Mouse (Mus musculus): Measurements from ENCODE around the gene Olfr190. TPM values are rescaled to one million over a fixed set of nuclear protein-coding genes. Genes with fewer than 3 reads are reported as not detected.
"Not testable (repeated sequence)": the region's sequence is repeated elsewhere in the genome, so short reads cannot be mapped to it uniquely, and the experiment has no call there.

Olfr190 gene
- not detected for total RNA-seq (2021)

GRCm38 (mm10) chr16:59077905-59078304, at the start of gene Olfr190:
TSS of gene Olfr190 (minus strand) at chr16:59078005.
- DNase-seq = no peak

DNA sequence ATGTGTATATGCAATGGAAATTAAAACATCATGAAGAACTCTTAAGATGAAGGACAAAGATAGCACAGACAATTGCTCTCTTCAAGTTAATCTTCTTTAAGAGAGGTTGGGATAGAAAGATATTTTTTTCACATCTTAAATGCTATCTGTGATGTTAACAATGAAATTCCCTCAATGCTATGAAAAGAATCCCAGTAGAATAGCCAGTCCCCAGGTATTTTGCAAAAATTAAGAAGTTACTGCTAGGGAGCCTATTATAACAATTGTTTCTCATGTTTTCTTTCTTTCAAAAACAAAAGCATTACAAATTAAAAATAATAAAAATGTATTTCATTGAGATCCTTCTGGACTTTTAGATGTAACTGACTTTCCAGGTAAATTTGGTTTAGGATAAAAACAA, 43.2 kb upstream of the Olfr190 start, which contains the start of gene Olfr194:
Olfr194 (minus strand) TSS at position 101 of the 400 bp plus-strand sequence.
- DNase-seq = no peak

DNA sequence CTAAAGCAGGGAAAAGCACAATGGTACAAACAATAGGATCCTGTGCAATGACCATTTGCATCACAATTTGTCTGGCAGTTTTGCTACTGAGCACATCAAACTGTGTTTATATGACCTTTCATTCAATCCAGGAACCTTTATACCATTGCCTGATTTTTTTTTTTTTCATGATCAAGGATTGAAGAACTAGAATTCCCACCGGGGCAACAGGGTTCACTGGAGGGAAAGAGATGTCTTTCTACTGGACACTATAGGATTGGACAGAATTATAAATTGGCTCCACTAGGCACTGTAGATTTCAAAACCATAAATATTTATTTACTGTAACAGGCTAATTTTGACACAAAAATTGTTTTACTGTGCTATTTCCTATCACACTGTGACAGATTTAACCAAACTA, 34.0 kb upstream of the Olfr190 start, which contains the start of gene Olfr193:
Olfr193 (minus strand) TSS at position 101 of the 400 bp plus-strand sequence.
- DNase-seq = no peak

DNA sequence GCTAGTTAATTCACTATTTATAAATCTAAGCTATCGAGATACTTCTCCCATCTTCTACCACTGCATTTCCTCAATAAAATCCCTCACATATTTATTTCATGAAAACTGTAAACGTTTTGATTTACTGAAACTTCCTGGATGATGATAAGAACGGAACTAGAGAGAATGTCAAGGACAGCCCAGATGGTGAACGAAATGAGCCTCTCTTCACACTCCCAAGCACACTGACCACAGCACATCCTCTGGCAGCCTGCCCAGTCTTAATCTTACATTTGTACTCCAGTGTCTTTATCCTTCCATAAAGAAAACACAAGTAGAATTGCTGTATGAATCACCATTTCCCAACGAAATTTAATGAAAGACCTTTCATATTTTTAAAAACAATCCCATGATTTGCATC, 30.7 kb upstream of the Olfr190 start:
- DNase-seq = not testable (repeated sequence)

GRCm38 (mm10) chr16:59105312-59105711, 27.5 kb upstream of the Olfr190 start:
- DNase-seq = no peak

DNA sequence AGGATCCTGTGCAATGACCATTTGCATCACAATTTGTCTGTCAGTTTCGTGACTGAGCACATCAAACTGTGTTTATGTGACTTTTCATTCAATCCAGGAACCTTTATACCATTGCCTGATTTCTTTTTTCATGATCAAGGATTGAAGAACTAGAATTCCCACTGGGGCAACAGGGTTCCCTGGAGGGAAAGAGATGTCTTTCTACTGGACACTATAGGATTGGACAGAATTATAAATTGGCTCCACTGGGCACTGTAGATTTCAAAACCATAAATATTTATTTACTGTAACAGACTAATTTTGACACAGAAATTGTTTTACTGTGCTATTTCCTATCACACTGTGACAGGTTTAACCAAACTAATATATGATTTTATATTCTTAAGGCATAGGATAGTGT, 11.9 kb upstream of the Olfr190 start, which contains the start of gene Olfr191:
Olfr191 (minus strand) TSS at position 101 of the 400 bp plus-strand sequence.
- not testable (repeated sequence) for DNase-seq

- DNase-seq = not testable (repeated sequence)
These were observed 3.3 kb upstream of the Olfr190 start for GRCm38 (mm10) chr16:59081113-59081512.

DNA sequence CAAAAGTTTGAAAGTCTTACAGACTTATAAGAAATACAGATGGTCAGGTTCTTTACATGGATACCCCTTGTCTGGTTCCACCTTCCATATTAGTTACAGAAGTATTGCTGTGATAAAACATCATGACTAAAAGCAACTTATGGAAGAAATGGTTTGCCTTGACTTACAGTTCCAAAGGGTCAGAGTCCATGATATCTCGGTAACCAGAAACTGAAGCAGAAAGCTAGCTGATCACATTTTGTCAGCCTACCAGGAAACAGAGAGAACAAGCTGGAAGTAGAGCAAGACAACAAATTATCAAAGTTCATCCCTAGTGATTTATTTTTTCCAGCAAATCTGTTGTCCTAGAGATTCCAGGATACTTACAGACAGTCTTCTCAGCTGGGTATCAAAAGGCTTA, 4.3 kb downstream of the Olfr190 start:
- no peak for DNase-seq

GRCm38 (mm10) chr16:59071755-59072154, 6.0 kb downstream of the Olfr190 start:
- DNase-seq = no peak

DNA sequence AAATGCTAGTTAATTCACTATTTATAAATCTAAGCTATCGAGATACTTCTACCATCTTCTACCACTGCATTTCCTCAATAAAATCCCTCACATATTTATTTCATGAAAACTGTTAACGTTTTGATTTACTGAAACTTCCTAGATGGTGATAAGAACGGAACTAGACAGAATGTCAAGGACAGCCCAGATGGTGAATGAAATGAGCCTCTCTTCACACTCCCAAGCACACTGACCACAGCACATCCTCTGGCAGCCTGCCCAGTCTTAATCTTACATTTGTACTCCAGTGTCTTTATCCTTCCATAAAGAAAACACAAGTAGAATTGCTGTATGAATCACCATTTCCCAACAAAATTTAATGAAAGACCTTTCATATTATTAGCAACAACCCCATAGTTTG, 15.4 kb downstream of the Olfr190 start:
- DNase-seq = not testable (repeated sequence)

- not testable (repeated sequence) for DNase-seq
These were observed 28.5 kb downstream of the Olfr190 start for GRCm38 (mm10) chr16:59049286-59049685.

GRCm38 (mm10) chr16:59048860-59049259, 28.9 kb downstream of the Olfr190 start:
- DNase-seq = no peak

- DNase-seq = no peak
These were observed 30.2 kb downstream of the Olfr190 start for GRCm38 (mm10) chr16:59047579-59047978.

GRCm38 (mm10) chr16:59045835-59046234, 32.0 kb downstream of the Olfr190 start:
- DNase-seq = no peak

DNA sequence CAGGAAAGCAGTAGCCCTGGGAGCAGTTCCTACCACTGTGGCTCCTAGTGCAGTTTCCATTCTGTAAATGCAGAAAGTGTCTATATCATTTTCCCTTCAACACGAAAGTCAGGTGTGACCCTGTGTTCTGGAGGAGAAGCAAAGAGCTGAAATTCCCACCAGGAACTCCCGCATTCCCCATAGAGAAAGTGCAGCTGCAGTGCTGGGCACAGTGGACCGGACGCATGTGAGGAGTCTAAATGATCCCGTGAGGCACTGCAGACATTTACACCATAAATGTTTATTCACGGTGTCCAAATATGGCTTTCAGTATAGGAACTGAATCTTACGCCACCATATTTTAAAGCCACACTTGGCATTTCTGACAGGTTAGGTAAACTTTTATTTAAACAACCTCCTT, 38.1 kb downstream of the Olfr190 start, which contains the start of gene Olfr187:
Olfr187 (minus strand) TSS at position 58 of the 400 bp plus-strand sequence.
- DNase-seq = no peak

DNA sequence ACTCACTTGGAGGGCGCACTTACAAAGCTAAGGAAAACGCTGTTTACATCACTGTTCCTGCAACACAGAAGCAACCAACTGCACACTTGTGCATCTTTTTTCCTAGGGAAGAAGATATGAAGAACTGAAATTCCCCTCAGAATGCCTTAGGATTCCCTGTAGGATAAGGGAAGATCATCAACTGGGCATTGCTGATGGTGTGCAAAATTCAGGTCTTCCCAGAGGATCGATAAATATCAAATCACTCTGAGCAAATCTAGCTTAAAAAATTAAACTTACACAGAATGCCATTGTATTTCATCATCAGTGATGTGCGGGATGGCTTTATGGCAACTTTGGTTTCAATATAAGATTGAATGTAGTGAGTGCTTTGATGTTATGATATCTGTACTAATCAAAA, 47.6 kb downstream of the Olfr190 start, which contains the start of gene Olfr186:
Olfr186 (minus strand) TSS at position 101 of the 400 bp plus-strand sequence.
- no peak for DNase-seq

Other genes with a start within 250 kb of the Olfr190 start
- not detected for gene Olfr177, start 203.2 kb downstream of the Olfr190 start, total RNA-seq (2021)
- gene Olfr178, start 185.9 kb downstream of the Olfr190 start, total RNA-seq (2021) = not detected
- not detected for gene Olfr181, start 149.2 kb downstream of the Olfr190 start, total RNA-seq (2021)
- gene Olfr180, start 148.6 kb downstream of the Olfr190 start, total RNA-seq (2021) = not detected
- not detected for gene Olfr183, start 82.6 kb downstream of the Olfr190 start, total RNA-seq (2021)
- gene Olfr186, start 47.7 kb downstream of the Olfr190 start, total RNA-seq (2021) = not detected
- gene Olfr187, start 38.2 kb downstream of the Olfr190 start, total RNA-seq (2021) = not detected
- gene Olfr191, start 11.8 kb upstream of the Olfr190 start, total RNA-seq (2021) = not detected
- gene Olfr193, start 33.9 kb upstream of the Olfr190 start, total RNA-seq (2021) = not detected
- gene Olfr194, start 43.1 kb upstream of the Olfr190 start, total RNA-seq (2021) = not detected
- not detected for gene Olfr195, start 69.0 kb upstream of the Olfr190 start, total RNA-seq (2021)
- gene Olfr196, start 92.4 kb upstream of the Olfr190 start, total RNA-seq (2021) = not detected
- gene Olfr198, start 125.5 kb upstream of the Olfr190 start, total RNA-seq (2021) = not detected
- not detected for gene Olfr199, start 141.8 kb upstream of the Olfr190 start, total RNA-seq (2021)
- gene Olfr201, start 194.6 kb upstream of the Olfr190 start, total RNA-seq (2021) = not detected
- not detected for gene Olfr202, start 208.8 kb upstream of the Olfr190 start, total RNA-seq (2021)
- not detected for gene Olfr203, start 220.9 kb upstream of the Olfr190 start, total RNA-seq (2021)
- gene Olfr204, start 240.2 kb upstream of the Olfr190 start, total RNA-seq (2021) = under 1 TPM; 0.05 to 0.08 TPM

All from layer of hippocampus, postnatal 36 days (tissue).